Mouse (Mus musculus): ENCODE data around the gene Tmsb15a. TPM values are rescaled to one million over a fixed set of nuclear protein-coding genes. Genes with fewer than 3 reads are reported as not detected.
"Not testable (repeated sequence)": the region's sequence is repeated elsewhere in the genome, so short reads cannot be mapped to it uniquely, and the experiment has no call there.

The Tmsb15a gene
- not detected in 2 replicates for polyA plus RNA-seq (2012; ENCODE audit: insufficient read depth, insufficient read length, missing spikeins)

DNA sequence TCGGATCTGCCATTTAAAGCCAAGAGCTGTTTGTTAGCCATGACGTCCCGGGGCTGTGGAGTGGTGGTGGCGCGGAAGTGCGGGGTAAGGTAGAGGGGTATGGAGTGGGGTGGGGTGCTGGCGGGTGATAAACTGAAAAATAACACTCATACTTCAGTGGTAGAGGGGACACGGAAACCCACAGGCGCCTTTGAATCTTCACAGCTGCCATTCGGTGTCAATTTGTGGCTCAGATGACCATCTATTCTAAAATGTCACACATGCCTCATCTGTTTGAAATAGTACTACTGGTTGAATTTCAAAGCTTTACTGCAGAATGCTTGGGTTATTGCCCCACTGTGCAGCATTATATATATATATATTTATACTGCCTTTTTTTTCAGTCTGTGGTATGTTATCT is at the start of gene Tmsb15a:
Gene Tmsb15a, minus strand, starts transcription at position 101 of the 400 bp plus-strand sequence.
- Histone ChIP-seq H3K4me3 (ENCODE audit: insufficient read depth, low read length) (no peak within 1 kb of the TSS), H3K4me1 (ENCODE audit: control insufficient read depth, insufficient read depth, low read length) (no peaks in the 10 kb centered on the region), H3K27ac (ENCODE audit: insufficient read depth, low read depth, low read length) (no peak within 1 kb of the TSS)
- TF ChIP-seq CTCF (IDR thresholded peaks at IDR 0.05; ENCODE audit: low read depth, low read length): no peak

DNA sequence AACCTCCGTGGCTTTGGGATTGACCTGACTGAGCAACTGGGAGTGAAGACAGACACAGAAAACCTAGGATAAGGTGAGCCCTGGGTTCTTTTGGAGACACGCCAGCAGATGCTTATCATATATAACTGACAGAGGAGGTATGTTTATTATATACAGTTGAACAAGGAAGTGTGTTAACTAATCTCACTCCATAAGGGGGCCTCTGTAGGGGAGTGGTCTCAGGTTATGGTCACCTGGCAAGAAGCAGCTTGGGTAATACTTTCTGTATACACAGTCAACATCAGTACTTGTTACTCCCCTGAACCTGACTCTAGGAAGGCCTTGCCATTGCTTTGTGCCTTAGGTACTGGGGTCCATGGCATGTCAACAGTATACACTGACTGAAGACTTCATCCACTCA is 43.5 kb upstream of the Tmsb15a start:
- no peak for TF ChIP-seq POLR2A (IDR thresholded peaks at IDR 0.05; ENCODE audit: borderline replicate concordance, low read depth, low read length)
- TF ChIP-seq CTCF (IDR thresholded peaks at IDR 0.05; ENCODE audit: low read depth, low read length): no peak
- Histone ChIP-seq H3K4me1 (ENCODE audit: control insufficient read depth, insufficient read depth, low read length) (no peaks in the 10 kb centered on the region), H3K4me3 (ENCODE audit: insufficient read depth, low read length) (no peak overlapping the region), H3K27ac (ENCODE audit: insufficient read depth, low read depth, low read length) (no peak overlapping the region)

DNA sequence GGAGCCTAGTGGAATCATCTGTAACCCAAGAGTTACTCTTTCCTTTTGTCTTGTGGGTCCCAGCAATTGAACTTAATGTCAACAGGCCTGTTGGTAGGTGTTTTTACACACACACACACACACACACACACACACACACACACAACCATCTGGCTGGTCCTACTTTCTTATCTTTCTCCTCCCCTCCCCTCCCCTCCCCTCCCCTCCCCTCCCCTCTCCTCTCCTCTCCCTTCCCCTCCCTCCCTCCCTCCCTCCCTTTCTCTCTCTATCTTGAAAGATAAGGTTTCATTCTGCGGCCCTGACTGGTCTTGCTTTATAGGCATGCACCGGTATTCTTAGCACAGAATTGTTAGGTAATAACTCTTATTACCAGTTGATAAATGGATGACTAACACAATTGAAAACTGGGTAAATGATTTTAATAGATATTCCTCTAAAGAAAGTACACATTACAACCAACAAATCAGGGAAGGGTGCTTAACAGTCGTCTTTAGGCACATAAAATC is 43.0 kb upstream of the Tmsb15a start:
- no peak for TF ChIP-seq CTCF (IDR thresholded peaks at IDR 0.05; ENCODE audit: low read depth, low read length)
- TF ChIP-seq POLR2A (IDR thresholded peaks at IDR 0.05; ENCODE audit: borderline replicate concordance, low read depth, low read length): no peak
- no peak overlapping the region for H3K4me3 ChIP-seq (ENCODE audit: insufficient read depth, low read length)

GRCm38 (mm10) chrX:135761707-135762106 is 36.6 kb upstream of the Tmsb15a start:
- H3K4me3 ChIP-seq (ENCODE audit: insufficient read depth, low read length): no peak overlapping the region
- TF ChIP-seq CTCF (IDR thresholded peaks at IDR 0.05; ENCODE audit: low read depth, low read length) (no peak), POLR2A (IDR thresholded peaks at IDR 0.05; ENCODE audit: borderline replicate concordance, low read depth, low read length) (no peak)
- no peaks in the 10 kb centered on the region for H3K4me1 ChIP-seq (ENCODE audit: control insufficient read depth, insufficient read depth, low read length)
- no peak overlapping the region for H3K27ac ChIP-seq (ENCODE audit: insufficient read depth, low read depth, low read length)

More for the DNA sequence above, 43.0 kb upstream of the Tmsb15a start:
- Histone ChIP-seq H3K27ac (ENCODE audit: insufficient read depth, low read depth, low read length) (no peak overlapping the region), H3K4me1 (ENCODE audit: control insufficient read depth, insufficient read depth, low read length) (no peaks in the 10 kb centered on the region)

DNA sequence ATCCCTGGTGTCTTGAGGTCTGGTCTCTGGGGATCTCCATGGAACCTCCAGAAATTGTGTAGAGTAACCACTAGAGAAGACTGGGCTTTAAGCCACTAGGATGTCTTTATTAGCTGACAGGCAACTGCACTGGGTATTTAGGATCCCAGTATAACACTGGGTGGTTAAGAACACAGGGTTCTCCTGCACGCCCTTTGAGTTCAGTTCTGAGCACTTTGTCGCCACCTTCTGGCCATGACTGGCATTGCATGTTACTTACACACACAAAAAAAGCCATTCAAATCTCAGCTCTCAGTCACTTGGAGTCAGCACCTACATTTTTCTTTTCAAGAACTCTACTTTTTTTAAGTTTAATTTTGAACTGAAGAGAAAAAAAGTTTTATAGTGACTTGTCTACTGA is 27.8 kb upstream of the Tmsb15a start:
- TF ChIP-seq CTCF (IDR thresholded peaks at IDR 0.05; ENCODE audit: low read depth, low read length) (no peak), POLR2A (IDR thresholded peaks at IDR 0.05; ENCODE audit: borderline replicate concordance, low read depth, low read length) (no peak)
- Histone ChIP-seq H3K4me3 (ENCODE audit: insufficient read depth, low read length) (no peak overlapping the region), H3K4me1 (ENCODE audit: control insufficient read depth, insufficient read depth, low read length) (no peaks in the 10 kb centered on the region), H3K27ac (ENCODE audit: insufficient read depth, low read depth, low read length) (no peak overlapping the region)

GRCm38 (mm10) chrX:135745376-135745775 is 20.3 kb upstream of the Tmsb15a start:
- not testable (repeated sequence) for H3K27ac ChIP-seq (ENCODE audit: insufficient read depth, low read depth, low read length); H3K4me1 ChIP-seq (ENCODE audit: control insufficient read depth, insufficient read depth, low read length)

GRCm38 (mm10) chrX:135743056-135743355 is 17.9 kb upstream of the Tmsb15a start:
- H3K4me1 ChIP-seq (ENCODE audit: control insufficient read depth, insufficient read depth, low read length): peaks cover 2% of the 10 kb centered on the region; the same call in 1 of the 2 replicates
- peak overlapping the region; percentile 35 for H3K27ac ChIP-seq (ENCODE audit: insufficient read depth, low read depth, low read length)
- H3K4me3 ChIP-seq (ENCODE audit: insufficient read depth, low read length): peak overlapping the region; percentile 90
- TF ChIP-seq POLR2A (IDR thresholded peaks at IDR 0.05; ENCODE audit: borderline replicate concordance, low read depth, low read length) (no peak), CTCF (IDR thresholded peaks at IDR 0.05; ENCODE audit: low read depth, low read length) (no peak)

More at GRCm38 (mm10) chrX:135745376-135745775, 20.3 kb upstream of the Tmsb15a start:
- not testable (repeated sequence) for H3K4me3 ChIP-seq (ENCODE audit: insufficient read depth, low read length)

- H3K27ac ChIP-seq (ENCODE audit: insufficient read depth, low read depth, low read length): peak within 1 kb of the TSS; percentile 83
- peak within 1 kb of the TSS; percentile 90 for H3K4me3 ChIP-seq (ENCODE audit: insufficient read depth, low read length)
- TF ChIP-seq POLR2A (IDR thresholded peaks at IDR 0.05; ENCODE audit: borderline replicate concordance, low read depth, low read length): no peak
- TF ChIP-seq CTCF (IDR thresholded peaks at IDR 0.05; ENCODE audit: low read depth, low read length): no peak
- H3K4me1 ChIP-seq (ENCODE audit: control insufficient read depth, insufficient read depth, low read length): peaks cover 2% of the 10 kb centered on the region; the same call in 1 of the 2 replicates
Observed at GRCm38 (mm10) chrX:135742304-135743055, 17.4 kb upstream of the Tmsb15a start, which contains the start of the genes Armcx5 and Gprasp1. TSS of gene Armcx5 (plus strand) at chrX:135742733. TSS of gene Gprasp1 (plus strand) at chrX:135742733.

DNA sequence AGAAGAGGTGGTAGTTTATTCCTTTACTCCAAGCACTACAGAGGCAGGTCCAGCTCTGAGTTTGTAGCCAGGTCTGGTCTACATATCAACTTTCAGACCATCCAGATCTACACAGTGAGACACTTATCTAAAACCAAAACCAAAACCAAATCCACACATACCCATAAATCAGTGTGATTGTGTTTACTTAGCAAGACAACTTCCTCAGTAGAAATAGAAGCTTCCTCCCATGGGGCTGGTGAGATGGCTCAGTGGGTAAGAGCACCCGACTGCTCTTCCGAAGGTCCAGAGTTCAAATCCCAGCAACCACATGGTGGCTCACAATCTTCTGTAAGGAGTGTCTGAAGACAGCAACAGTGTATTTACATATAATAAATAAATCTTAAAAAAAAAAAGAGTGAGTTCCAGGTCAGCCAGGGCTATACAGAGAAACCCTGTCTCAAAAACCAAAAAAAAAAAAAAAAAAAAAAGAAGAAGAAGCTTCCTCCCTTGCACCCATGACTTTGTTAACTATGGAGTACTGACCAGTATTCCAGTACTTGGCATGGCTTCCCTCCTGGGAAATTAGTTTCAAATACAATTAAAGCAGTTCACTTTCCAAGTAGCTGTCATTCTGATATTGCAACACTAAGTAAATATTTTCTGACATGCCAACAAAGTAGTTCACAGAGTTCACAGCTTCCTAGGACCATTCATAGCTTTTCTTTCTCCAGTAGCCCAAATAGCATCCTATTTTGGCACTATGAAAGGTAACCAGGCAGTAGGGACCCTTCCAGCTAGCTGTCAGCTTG is 13.9 kb upstream of the Tmsb15a start:
- H3K27ac ChIP-seq (ENCODE audit: insufficient read depth, low read depth, low read length): no peak overlapping the region
- TF ChIP-seq CTCF (IDR thresholded peaks at IDR 0.05; ENCODE audit: low read depth, low read length) (no peak), POLR2A (IDR thresholded peaks at IDR 0.05; ENCODE audit: borderline replicate concordance, low read depth, low read length) (no peak)
- H3K4me3 ChIP-seq (ENCODE audit: insufficient read depth, low read length): no peak overlapping the region
- peaks cover under 1% of the 10 kb centered on the region; the same call in 1 of the 2 replicates for H3K4me1 ChIP-seq (ENCODE audit: control insufficient read depth, insufficient read depth, low read length)

DNA sequence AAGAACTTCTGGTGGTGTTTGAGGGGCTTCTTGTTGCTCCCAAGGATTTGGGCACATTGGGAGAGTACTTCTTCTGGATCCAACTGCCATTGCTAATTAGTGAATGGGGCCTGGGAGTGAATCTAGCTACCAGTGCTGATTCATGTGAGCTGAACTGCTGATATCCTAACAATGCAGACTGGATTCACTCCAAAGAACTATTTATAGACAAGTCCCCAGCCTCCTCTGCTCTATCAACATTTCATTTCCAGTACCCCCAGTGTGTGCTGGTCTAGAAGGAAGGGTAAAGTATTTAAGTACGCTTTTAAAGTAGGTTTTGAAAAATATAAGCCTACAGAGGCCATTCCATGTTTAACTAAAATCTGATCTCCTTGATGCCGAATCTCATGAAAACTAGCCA is 12.2 kb downstream of the Tmsb15a start:
- Histone ChIP-seq H3K27ac (ENCODE audit: insufficient read depth, low read depth, low read length) (no peak overlapping the region), H3K4me1 (ENCODE audit: control insufficient read depth, insufficient read depth, low read length) (no peaks in the 10 kb centered on the region), H3K4me3 (ENCODE audit: insufficient read depth, low read length) (no peak overlapping the region)
- TF ChIP-seq POLR2A (IDR thresholded peaks at IDR 0.05; ENCODE audit: borderline replicate concordance, low read depth, low read length) (no peak), CTCF (IDR thresholded peaks at IDR 0.05; ENCODE audit: low read depth, low read length) (no peak)
